Mouse (Mus musculus): ENCODE measurements at regions not wholly inside any gene's neighbourhood (a gene's known extent, or its start where the extent isn't known, plus 50 kb on each side); places are given as distances from the start of the nearest gene placed in this dataset.

DNA sequence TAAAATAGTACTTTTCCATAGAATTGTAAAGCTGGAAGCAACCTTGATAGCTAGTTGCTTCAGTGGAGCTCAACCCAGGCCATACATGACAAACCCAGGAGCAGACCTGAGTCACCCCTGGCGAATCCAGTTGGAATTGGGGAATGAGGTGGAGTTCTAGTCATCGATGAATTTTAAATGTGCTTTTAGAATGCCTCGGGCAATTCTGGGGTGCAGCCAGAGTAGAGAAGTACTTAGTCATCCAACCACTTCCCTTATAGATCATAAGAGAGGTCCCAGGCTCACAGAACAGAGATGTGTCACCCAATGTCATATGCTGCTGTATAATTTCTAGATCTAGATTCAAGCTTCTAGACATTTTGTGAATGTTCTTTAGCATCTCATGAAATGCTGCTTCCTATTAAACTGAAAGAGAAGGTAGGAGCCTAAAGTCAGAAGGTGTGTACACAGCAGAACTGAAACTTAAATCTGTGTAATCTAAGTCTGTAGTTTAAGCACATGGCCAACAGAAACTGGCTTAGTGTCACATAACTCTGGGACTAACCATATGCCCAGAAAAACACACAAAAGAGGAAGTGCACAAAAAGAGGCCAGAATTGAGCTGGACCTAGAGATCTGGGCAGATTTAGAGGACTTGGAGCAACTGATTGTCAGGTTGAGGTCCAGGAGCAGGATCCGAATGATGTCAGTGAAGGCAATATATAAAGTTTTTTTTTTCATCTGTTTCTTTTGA lies 269.7 kb downstream of the Smarca1 start:
- H3K4me2 ChIP-seq (replicated peaks; ENCODE audit: low read depth) = no peak overlapping the region
- H3K36me3 ChIP-seq (ENCODE audit: control insufficient read depth, insufficient read depth, low read length) = no peaks in the 10 kb centered on the region
- H3K9me3 ChIP-seq (ENCODE audit: control insufficient read depth, low read length) = no peaks in the 10 kb centered on the region
- H3K27me3 ChIP-seq (ENCODE audit: control insufficient read depth, insufficient read depth, low read length) = no peaks in the 10 kb centered on the region
- H3K4me3 ChIP-seq (ENCODE audit: low read depth, low read length) = no peak overlapping the region
- ATAC-seq (ENCODE audit: low FRiP score, low TSS enrichment) = no peak
- DNase-seq (ENCODE audit: low spot score) = no peak
- no peak overlapping the region for H3K9ac ChIP-seq (ENCODE audit: low read length)
- TF ChIP-seq EP300 (optimal IDR thresholded peaks at IDR 0.05) (no peak), CTCF (IDR thresholded peaks at IDR 0.05; ENCODE audit: low read depth) (no peak)
- 82% methylated on average over 4 of the region's 4 CpGs for WGBS
- no peaks in the 10 kb centered on the region for H3K4me1 ChIP-seq (replicated peaks; ENCODE audit: control insufficient read depth, insufficient read depth)
- no peak overlapping the region for H3K27ac ChIP-seq (replicated peaks)

- H3K9me3 ChIP-seq (ENCODE audit: control insufficient read depth, low read length) = no peaks in the 10 kb centered on the region
- no peaks in the 10 kb centered on the region for H3K4me1 ChIP-seq (replicated peaks; ENCODE audit: control insufficient read depth, insufficient read depth)
- no peak overlapping the region for H3K4me2 ChIP-seq (replicated peaks; ENCODE audit: low read depth)
- no peaks in the 10 kb centered on the region for H3K27me3 ChIP-seq (ENCODE audit: control insufficient read depth, insufficient read depth, low read length)
- no peak overlapping the region for H3K27ac ChIP-seq (replicated peaks)
- H3K9ac ChIP-seq (ENCODE audit: low read length) = no peak overlapping the region
- TF ChIP-seq CTCF (IDR thresholded peaks at IDR 0.05; ENCODE audit: low read depth) (no peak), EP300 (optimal IDR thresholded peaks at IDR 0.05) (no peak)
- DNase-seq (ENCODE audit: low spot score) (no peak), ATAC-seq (ENCODE audit: low FRiP score, low TSS enrichment) (no peak)
- H3K4me3 ChIP-seq (ENCODE audit: low read depth, low read length) = no peak overlapping the region
- WGBS = 68% methylated on average over 1 of the region's 1 CpGs
- H3K36me3 ChIP-seq (ENCODE audit: control insufficient read depth, insufficient read depth, low read length) = no peaks in the 10 kb centered on the region
Observed at GRCm38 (mm10) chrX:47612364-47612763, 280.4 kb downstream of the Smarca1 start.
